ENCODE assay signal across 20 mouse cellular contexts in the genomic region with DNA sequence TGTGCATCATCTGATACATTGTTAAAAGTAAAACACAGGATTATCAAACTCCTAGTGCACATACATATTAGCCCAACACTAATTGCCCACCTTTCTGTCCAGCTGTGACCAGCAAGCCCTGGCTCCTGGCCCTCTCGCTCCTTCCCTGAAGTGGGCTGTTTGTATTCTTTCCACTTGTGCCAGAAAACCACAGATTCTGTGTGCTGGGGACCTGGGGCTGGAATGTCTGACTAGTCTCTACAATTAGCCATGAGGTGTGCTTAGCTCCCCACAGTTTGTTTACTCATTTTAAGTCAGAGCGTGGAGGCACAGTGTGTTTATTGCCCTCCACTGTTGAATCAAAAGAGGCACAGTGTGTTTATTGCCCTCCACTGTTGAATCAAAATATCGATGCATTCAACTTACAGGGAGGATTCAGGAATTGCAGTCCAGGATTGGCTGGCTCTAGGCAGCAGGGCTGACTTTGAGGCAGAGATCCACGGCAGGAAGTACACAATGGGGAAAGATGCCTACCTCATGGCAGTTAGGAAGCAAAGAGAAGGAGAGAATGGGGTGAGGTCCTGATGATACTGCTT. TPM values are rescaled to one million over a fixed set of nuclear protein-coding genes. Genes with fewer than 3 reads are reported as not detected.
DNase-seq lines count a peak whose midpoint lies in the region; ATAC-seq and TF ChIP-seq lines count a peak whose summit lies in the region.
"Had no signal": no experiment of that assay in that cellular context is flagged by ENCODE, and none has a peak within 500 bp of the region (broad histone marks: within the 10 kb centered on the region; RNA-seq: fewer than 3 reads in every experiment).

No protein-coding gene starts in this region.

- H3K4me1 ChIP-seq in liver, postnatal 0 days (ENCODE audit: insufficient read depth), result no peaks in the 10 kb centered on the region
- H3K4me1 ChIP-seq in liver, embryonic 12.5 days, result no peaks in the 10 kb centered on the region
- no peaks in the 10 kb centered on the region for H3K4me1 ChIP-seq in lung, postnatal 0 days (ENCODE audit: insufficient read depth, low read depth, low read length)
- H3K4me1 ChIP-seq in limb, embryonic 13.5 days, result peaks cover 27% of the 10 kb centered on the region

- no peak for TF ChIP-seq EP300 in liver, postnatal 0 days (IDR thresholded peaks at IDR 0.05; ENCODE audit: low read depth)
- peak; percentile 9; the same call in 1 of the 2 replicates for TF ChIP-seq EP300 in lung, postnatal 0 days (IDR thresholded peaks at IDR 0.05)

- H3K4me3 ChIP-seq in liver, postnatal 0 days (ENCODE audit: low read depth, low read length), result no peak overlapping the region
- H3K4me3 ChIP-seq in liver, embryonic 12.5 days, result no peak overlapping the region
- H3K4me3 ChIP-seq in lung, postnatal 0 days (ENCODE audit: low read depth, low read length), result no peak overlapping the region
- no peak overlapping the region for H3K4me3 ChIP-seq in limb, embryonic 13.5 days
- H3K4me3 ChIP-seq: embryonic facial prominence, embryonic 13.5 days; forebrain, embryonic 12.5 days; heart, embryonic 12.5 days had no signal

- no peaks in the 10 kb centered on the region for H3K9me3 ChIP-seq in liver, postnatal 0 days (ENCODE audit: low read length)
- no peaks in the 10 kb centered on the region for H3K9me3 ChIP-seq in liver, embryonic 12.5 days (replicated peaks)
- H3K9me3 ChIP-seq in lung, postnatal 0 days (ENCODE audit: low read length), result no peaks in the 10 kb centered on the region
- H3K9me3 ChIP-seq in limb, embryonic 13.5 days, result no peaks in the 10 kb centered on the region
- H3K9me3 ChIP-seq: embryonic facial prominence, embryonic 13.5 days; forebrain, embryonic 12.5 days; heart, embryonic 12.5 days had no signal

- no peak overlapping the region for H3K4me2 ChIP-seq in liver, postnatal 0 days (ENCODE audit: low read depth, low read length)
- no peak overlapping the region for H3K4me2 ChIP-seq in liver, embryonic 12.5 days
- H3K4me2 ChIP-seq in lung, postnatal 0 days (replicated peaks; ENCODE audit: low read depth, low read length), result no peak overlapping the region
- no peak overlapping the region for H3K4me2 ChIP-seq in limb, embryonic 13.5 days (replicated peaks)
- H3K4me2 ChIP-seq: embryonic facial prominence, embryonic 13.5 days; forebrain, embryonic 12.5 days; heart, embryonic 12.5 days had no signal

- no peaks in the 10 kb centered on the region for H3K27me3 ChIP-seq in liver, postnatal 0 days (ENCODE audit: insufficient read depth, low read length)
- peaks cover 22% of the 10 kb centered on the region; the same call in 1 of the 2 replicates for H3K27me3 ChIP-seq in liver, embryonic 12.5 days (replicated peaks)
- no peaks in the 10 kb centered on the region for H3K27me3 ChIP-seq in lung, postnatal 0 days (replicated peaks; ENCODE audit: insufficient read depth, low read length)
- no peaks in the 10 kb centered on the region for H3K27me3 ChIP-seq in limb, embryonic 13.5 days
- H3K27me3 ChIP-seq: forebrain, embryonic 12.5 days; heart, embryonic 12.5 days; Patski had no signal

- no peak for DNase-seq in liver, postnatal 0 days
- peak; percentile 60 for DNase-seq in lung, postnatal 0 days (ENCODE audit: low spot score)
- DNase-seq in lung, postnatal 25 days (ENCODE audit: low spot score), result no peak
- DNase-seq in gastrocnemius, postnatal 25 days, result no peak
- DNase-seq in left cerebral cortex, adult 11 months (ENCODE audit: low spot score), result no peak
- DNase-seq: adrenal gland, postnatal 14 days; cerebellum, adult 11-12 months; cerebellum, adult 9-10 months; cerebellum, postnatal 25 days; gastrocnemius, postnatal 10 days; heart, postnatal 36 days had no signal

- TF ChIP-seq CTCF in liver, postnatal 0 days (IDR thresholded peaks at IDR 0.05; ENCODE audit: low read depth), result no peak
- no peak for TF ChIP-seq CTCF in lung, postnatal 0 days (IDR thresholded peaks at IDR 0.05)

- ATAC-seq in liver, postnatal 0 days, result 0 out of 2 replicates have a peak, but pooled peaks have one; percentile 13
- no peak for ATAC-seq in liver, embryonic 12.5 days
- ATAC-seq in lung, postnatal 0 days, result peak; percentile 67
- ATAC-seq in limb, embryonic 13.5 days (ENCODE audit: low FRiP score, low read depth), result no peak
- ATAC-seq: activated CD4-positive, CD25-positive, alpha-beta regulatory T cell, adult 4 months; forebrain, embryonic 16.5 days; Patski had no signal

- no peak overlapping the region for H3K9ac ChIP-seq in liver, postnatal 0 days (replicated peaks)
- H3K9ac ChIP-seq in liver, embryonic 12.5 days, result no peak overlapping the region
- no peak overlapping the region for H3K9ac ChIP-seq in lung, postnatal 0 days (replicated peaks; ENCODE audit: low read depth)
- H3K9ac ChIP-seq in limb, embryonic 13.5 days, result no peak overlapping the region
- H3K9ac ChIP-seq: embryonic facial prominence, embryonic 13.5 days; forebrain, embryonic 12.5 days; heart, embryonic 12.5 days had no signal

- no peak overlapping the region for H3K27ac ChIP-seq in liver, postnatal 0 days (ENCODE audit: low read depth)
- H3K27ac ChIP-seq in liver, embryonic 12.5 days, result no peak overlapping the region
- no peak overlapping the region for H3K27ac ChIP-seq in lung, postnatal 0 days (ENCODE audit: low read length)
- peak overlapping the region; percentile 28; the same call in 1 of the 2 replicates for H3K27ac ChIP-seq in limb, embryonic 13.5 days
- H3K27ac ChIP-seq: embryonic facial prominence, embryonic 13.5 days; forebrain, embryonic 12.5 days had no signal

- no peaks in the 10 kb centered on the region for H3K36me3 ChIP-seq in liver, postnatal 0 days (replicated peaks; ENCODE audit: insufficient read depth, low read length)
- no peaks in the 10 kb centered on the region for H3K36me3 ChIP-seq in liver, embryonic 12.5 days
- no peaks in the 10 kb centered on the region for H3K36me3 ChIP-seq in lung, postnatal 0 days (ENCODE audit: insufficient read depth, low read length)
- no peaks in the 10 kb centered on the region for H3K36me3 ChIP-seq in limb, embryonic 13.5 days
- H3K36me3 ChIP-seq: embryonic facial prominence, embryonic 13.5 days; forebrain, embryonic 12.5 days; heart, embryonic 12.5 days had no signal

- 73% methylated on average over 4 of the region's 4 CpGs for WGBS in liver, postnatal 0 days (ENCODE audit: insufficient replicate concordance)
- 53% methylated on average over 4 of the region's 4 CpGs for WGBS in liver, embryonic 12.5 days (ENCODE audit: insufficient replicate concordance)
- WGBS in lung, postnatal 0 days, result 32% methylated on average over 4 of the region's 4 CpGs
- WGBS in limb, embryonic 13.5 days, result 24% methylated on average over 4 of the region's 4 CpGs

RNA-seq across cellular contexts. Expression of a gene that starts 5.9 kb away (rescaled TPM):
- polyA plus RNA-seq in liver, postnatal 0 days (2015; fragmentation: Nextera tagmentation; extraction: Ambion mirVana), result 12.1 and 12.9 TPM in 2 replicates
- 38.3 and 39.8 TPM in 2 replicates for polyA plus RNA-seq in liver, embryonic 12.5 days (2016; fragmentation: Nextera tagmentation; extraction: Ambion mirVana)
- 523 and 539 TPM in 2 replicates for polyA plus RNA-seq in lung, postnatal 0 days (2015; fragmentation: Nextera tagmentation; extraction: Ambion mirVana)
- 164 and 191 TPM in 2 replicates for polyA plus RNA-seq in limb, embryonic 13.5 days (2015; fragmentation: Nextera tagmentation; extraction: Ambion mirVana)
- 10 to 100 TPM; 67.7 to 85.9 TPM for total RNA-seq in gastrocnemius, postnatal 25 days (2021)
- total RNA-seq: MEL had no signal
- polyA plus RNA-seq: activated CD4-positive, CD25-positive, alpha-beta regulatory T cell, adult 4 months had no signal

Comparison
In these comparisons a context has a peak if more than half of its experiments do, and no peak if none do; other contexts are left out.
1. ATAC-seq: peak in liver, postnatal 0 days (single experiment) and lung, postnatal 0 days (single experiment); none in liver, embryonic 12.5 days (single experiment) and limb, embryonic 13.5 days (single experiment).